Mouse (Mus musculus) thymus, postnatal 25 days (tissue): Measurements from ENCODE around the gene Fam184b.
"Not testable (repeated sequence)": the region's sequence is repeated elsewhere in the genome, so short reads cannot be mapped to it uniquely, and the experiment has no call there.

ENCODE experiments used
- DNase-seq: peaks from one replicate; pipeline ENCODE4 v3.0.0; 2022

Gene Fam184b

GRCm38 (mm10) chr5:45638806-45639714, at the start of gene Fam184b:
Fam184b (minus strand) TSS chr5:45639614.
- DNase-seq, result peak; percentile 56

- DNase-seq, result no peak
These were observed 49.7 kb upstream of the Fam184b start for GRCm38 (mm10) chr5:45689152-45689551.

- no peak for DNase-seq
These were observed 46.8 kb upstream of the Fam184b start for GRCm38 (mm10) chr5:45686223-45686622.

GRCm38 (mm10) chr5:45685243-45685642, 45.8 kb upstream of the Fam184b start:
- DNase-seq, result no peak

GRCm38 (mm10) chr5:45683388-45683787, 44.0 kb upstream of the Fam184b start:
- no peak for DNase-seq

DNA sequence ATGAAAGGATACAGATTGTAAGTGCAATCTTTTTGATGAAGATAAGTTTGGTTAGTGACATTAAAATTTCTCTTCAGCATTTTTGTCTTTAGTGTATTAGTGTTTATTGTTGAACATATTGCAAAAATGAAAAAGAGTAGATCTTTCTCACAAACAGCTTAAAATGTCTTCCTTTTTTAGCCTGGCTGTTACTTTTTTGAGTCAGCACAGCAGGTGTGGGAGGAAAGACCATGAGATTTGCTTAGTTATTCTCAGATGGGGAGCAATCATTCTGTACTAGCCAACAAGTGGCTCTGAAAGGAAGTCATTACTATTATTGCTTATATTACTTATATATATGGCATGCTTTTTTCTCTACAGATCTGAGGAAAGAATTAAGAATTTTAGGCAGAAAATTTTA, 40.5 kb upstream of the Fam184b start:
- DNase-seq, result no peak

- no peak for DNase-seq
These were observed 38.2 kb upstream of the Fam184b start for GRCm38 (mm10) chr5:45677639-45678038.

DNA sequence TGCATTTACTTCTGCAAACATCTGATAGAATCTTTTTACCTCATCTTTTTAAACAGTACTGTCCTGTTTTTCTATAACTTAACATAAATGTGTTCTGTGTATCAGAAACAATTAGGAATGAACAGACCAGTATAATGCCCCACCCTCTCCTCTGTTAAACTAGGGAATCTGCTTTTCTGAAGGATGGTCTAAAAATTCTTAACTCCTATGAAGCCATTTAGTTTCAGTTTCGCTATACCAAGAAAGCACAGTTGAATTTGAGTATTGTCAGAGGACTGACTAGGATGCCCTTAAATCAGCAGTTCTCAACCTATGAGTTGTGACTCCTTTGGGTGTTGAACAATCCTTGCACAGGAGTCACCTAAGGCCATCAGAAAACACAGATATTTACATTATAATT, 35.6 kb upstream of the Fam184b start:
- DNase-seq, result no peak

- no peak for DNase-seq
These were observed 31.6 kb upstream of the Fam184b start for GRCm38 (mm10) chr5:45670894-45671494.

- DNase-seq, result no peak
These were observed 30.9 kb upstream of the Fam184b start for GRCm38 (mm10) chr5:45670280-45670670.

- DNase-seq, result peak; percentile 100
These were observed 30.3 kb upstream of the Fam184b start, which contains the start of gene Ncapg for GRCm38 (mm10) chr5:45669598-45670279. Ncapg (plus strand) TSS chr5:45669919.

- DNase-seq, result no peak
These were observed 29.8 kb upstream of the Fam184b start for GRCm38 (mm10) chr5:45669234-45669597.

DNA sequence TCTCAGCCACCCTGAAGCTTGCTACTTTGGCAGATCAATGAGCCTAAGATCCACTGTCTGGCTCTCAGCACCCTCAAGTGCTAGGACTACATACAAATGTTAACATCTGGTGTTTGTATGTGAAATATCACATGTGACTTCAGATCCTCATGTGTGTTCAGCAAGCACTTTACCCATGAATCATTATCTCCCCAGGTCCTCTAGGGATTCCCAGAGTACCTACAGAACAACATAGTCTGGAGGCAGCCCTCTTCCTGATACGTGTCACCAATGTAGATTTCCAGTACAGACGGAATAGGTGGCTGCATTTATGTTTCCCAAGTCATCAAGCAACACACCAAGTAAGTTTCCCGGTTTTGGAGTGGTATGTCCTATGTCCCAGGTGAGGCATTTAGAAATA, 29.4 kb upstream of the Fam184b start:
- no peak for DNase-seq

DNA sequence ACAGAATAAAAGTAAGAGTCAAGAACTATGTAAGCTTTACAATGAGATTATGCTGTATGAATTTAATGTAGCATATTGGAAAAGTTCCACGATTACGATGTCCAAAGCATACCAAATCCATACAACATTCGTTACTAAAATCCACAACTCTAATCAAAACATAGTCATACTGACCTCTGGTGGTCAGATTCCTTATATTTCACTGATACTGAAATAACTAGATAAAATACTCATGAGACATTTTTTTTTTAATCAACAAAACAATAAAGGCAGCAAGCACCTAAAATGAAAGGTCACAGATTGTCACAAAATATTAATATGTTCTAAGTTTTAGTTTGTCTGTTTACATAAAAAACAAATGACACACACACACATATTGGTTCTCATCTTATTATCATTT, 28.9 kb upstream of the Fam184b start:
- no peak for DNase-seq

DNA sequence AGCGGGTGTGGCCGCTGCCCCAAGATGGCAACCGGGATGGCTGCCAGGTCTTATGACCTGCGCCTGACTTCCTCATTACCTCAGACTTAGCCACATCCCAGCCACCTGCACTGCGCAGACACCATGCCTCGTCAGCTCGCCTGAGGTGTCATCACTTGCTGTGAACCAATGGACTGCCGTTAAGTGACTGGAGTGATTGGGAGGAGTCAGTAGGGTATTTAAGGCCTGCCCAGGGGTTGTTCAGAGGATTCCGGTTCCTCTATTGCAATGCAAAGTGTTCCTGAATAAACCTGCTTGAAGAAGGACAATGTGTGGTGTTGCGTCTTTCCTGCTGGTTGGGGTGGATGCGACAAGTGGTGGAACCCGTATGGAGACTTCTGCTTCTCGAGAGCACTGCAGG, 19.0 kb upstream of the Fam184b start:
- not testable (repeated sequence) for DNase-seq

- DNase-seq, result no peak
These were observed 11.8 kb upstream of the Fam184b start for GRCm38 (mm10) chr5:45651026-45651703.

DNA sequence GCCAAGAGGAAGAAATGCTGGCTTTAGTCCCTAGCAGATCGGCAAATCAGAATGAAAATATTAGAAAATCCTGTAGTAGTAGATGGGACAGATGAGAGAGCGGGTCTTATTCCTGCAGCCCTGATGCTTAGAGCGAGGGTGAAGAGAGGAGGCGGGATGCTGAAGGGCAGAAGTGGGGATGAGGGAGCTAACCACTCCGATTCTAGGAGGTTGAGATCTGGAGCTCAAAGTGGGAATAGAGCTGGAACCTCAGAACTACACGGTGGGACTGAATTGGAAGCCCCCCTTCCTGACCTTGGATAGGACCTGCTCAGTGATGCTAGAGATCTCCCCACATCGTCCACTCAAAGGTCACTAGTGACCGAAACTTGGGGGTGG, 290 bp upstream of the Fam184b start:
- no peak for DNase-seq

- no peak for DNase-seq
These were observed 1.0 kb downstream of the Fam184b start for GRCm38 (mm10) chr5:45638378-45638777.

- no peak for DNase-seq
These were observed 9.9 kb downstream of the Fam184b start for GRCm38 (mm10) chr5:45629470-45629869.

GRCm38 (mm10) chr5:45627771-45628170, 11.6 kb downstream of the Fam184b start:
- DNase-seq, result no peak

DNA sequence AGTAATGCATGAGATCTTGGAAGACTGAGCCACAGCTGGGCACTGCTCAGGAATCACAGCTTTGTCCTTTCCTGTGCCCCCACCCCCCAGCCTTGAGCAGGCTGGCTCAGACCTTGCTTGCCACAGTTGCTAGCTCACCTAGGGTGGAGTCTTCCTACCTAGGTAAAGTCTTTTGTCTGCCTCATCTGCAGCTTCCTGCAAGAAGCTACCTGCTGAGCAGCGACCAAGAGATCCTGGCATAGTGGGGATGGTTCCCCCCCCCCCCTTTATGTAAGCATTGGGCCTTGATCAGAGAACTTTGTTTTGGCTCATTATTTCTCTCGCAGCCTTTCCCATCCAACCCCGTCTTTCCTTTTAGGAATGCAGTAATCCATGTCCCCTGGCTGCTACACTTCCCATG, 17.9 kb downstream of the Fam184b start:
- no peak for DNase-seq

DNA sequence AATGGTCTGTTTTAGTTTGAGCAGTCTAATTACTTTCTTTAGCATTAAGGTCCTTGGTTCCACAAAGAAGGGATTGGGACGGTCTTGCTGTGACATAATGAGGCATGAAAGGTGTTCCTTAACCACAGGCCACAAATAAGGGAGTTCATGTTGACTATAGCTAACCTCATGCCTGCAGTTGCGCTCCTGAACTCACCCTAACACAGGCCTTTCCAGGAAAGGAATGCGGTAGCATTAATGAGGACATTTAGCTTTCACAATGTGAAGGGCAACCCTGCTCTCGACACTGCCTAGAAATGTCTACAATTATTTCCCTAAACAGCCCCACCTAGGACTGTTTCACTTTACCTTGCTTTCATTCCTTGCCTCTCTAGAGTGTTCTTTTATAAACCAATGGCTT, 40.4 kb downstream of the Fam184b start:
- DNase-seq, result no peak

- no peak for DNase-seq
These were observed 43.9 kb downstream of the Fam184b start for GRCm38 (mm10) chr5:45595363-45596039.
